Mouse (Mus musculus): ENCODE results near the gene Smim24.
A peak's percentile ranks its signal among the peaks of the same experiment; 100 is the strongest.

Smim24 gene

DNA sequence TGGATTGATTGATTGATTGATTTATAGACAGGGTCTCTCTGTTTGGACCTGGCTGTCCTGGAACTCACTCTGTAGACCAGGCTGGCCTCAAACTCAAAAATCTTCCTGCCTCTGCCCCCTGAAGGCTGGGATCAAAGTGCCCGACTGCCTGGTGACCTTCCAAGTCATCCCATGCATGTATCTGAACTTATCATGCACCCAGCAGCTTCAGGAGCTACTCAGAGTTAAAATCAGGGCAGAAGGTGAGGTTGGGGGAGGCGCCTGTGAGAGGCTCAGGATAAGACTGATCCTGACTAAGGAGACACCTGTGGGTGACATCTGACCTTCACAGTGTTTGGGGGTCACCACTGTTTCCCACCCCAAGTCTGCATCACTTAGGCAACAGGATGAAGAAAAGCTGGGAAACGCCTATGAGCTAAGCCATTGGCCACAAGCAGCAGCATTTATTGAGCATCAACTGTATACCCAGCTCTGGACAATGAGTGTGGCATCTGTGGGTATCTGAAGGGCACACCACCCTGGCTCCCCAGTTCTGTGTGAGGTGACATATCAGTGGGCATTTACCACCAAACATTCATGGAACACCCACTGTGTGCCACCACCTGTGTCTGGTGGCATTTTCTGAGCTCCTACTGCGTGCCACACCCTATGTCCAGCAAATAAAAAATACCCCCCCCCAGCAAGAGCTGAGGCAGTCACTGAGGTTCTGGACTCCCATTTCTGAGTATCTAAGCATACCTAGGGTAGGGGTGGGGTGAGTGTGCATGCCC lies 30.8 kb downstream of the Smim24 start:
- DNase-seq (ENCODE audit: low spot score) = no peak

DNA sequence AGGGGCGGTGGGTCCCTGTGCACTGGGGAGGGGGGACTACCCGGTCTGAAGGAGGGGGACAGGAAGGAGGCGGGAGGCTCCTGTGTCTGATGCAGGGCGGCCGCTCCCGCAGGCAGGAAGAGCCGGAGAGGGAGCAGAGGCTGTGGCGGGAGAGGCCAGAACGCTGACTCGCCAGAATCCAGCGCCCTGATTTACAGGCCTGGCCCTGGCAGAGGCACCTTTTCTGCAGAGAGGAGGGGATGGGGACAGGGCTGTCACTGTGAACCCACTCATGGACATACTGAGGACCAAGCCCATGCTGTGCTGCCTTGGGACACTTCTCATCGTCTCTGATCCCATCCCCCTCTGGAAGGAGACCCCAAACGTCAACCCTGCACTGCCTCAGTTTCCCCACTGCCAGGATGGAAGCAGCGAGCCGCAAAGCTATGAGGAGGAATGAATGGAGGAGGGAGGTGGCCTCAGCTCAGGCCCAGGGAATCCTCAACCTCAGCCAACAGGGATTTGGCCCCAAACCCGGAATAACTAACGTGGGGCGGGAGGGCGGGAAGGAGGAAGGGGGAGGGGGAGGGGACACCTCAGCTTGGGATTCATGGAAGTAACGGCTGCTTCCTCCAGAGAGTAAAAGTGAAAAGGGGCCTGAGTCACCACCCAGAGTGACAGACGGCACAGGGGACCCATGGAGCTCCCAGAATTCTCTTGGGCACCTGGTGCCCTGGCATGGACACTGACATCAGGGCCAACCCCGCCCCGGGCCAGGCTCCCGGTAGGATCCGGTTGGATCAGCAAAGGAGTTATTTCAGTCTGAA lies 31.6 kb downstream of the Smim24 start:
- peak; percentile 3 for DNase-seq (ENCODE audit: low spot score)

DNA sequence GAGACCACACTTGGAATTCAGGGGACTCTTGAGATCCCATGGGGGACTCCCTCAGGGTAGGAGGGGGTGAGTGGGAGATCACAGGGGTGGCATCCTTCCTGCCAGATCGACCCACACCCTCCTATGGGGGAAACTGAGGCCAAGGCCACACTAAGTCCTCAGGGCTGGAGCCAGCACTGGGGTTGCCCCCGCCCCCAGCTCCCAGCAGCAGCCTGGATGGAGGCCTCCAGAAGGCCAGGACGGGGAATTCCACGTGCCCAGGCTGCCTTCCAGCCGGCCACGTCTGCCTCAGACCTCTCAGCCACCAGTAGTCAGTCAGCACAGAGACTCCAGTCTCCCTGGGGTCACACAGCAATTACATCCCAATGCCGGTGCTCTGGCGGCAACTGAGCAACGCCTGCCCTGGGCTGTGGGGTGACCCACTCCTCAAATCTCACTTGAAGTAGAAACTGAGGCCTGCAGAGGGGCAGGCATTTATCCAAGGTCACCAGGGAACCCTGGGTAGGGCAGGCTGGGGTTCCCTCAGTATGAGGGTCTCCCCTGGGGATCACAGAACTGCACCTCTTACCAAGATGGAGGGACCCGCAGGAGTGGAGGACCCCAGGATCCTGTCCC lies 32.5 kb downstream of the Smim24 start:
- DNase-seq (ENCODE audit: low spot score) = peak; percentile 1

DNA sequence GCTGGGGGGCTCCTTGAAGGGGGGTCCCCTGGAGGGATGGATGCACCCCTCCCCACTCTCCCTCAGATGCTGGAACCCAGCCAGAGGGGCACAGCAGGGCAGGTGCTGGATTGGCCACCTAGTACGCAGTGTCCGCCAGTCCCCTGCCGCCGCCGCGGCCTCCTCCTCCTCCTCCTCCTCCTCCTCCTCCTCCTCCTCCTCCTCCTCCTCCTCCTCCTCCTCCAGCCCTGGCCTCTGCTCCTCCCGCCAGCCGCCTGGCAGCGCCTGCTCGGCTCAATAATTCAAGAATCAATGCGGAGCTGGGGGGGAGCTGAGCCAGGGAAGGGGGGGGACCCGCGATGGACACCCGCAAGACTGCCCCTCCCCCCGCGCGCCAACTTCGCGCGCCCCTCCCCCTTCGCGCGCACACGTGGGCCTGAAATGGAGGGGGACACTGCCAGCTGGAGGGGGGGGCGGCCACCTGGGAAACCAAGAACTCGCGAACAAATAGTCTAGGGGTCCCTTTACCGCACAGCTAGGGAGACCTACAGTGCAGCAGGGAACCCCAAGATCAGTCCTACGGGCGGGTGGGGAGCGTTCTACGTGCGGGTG lies 33.3 kb downstream of the Smim24 start:
- peak; percentile 2 for DNase-seq (ENCODE audit: low spot score)

DNA sequence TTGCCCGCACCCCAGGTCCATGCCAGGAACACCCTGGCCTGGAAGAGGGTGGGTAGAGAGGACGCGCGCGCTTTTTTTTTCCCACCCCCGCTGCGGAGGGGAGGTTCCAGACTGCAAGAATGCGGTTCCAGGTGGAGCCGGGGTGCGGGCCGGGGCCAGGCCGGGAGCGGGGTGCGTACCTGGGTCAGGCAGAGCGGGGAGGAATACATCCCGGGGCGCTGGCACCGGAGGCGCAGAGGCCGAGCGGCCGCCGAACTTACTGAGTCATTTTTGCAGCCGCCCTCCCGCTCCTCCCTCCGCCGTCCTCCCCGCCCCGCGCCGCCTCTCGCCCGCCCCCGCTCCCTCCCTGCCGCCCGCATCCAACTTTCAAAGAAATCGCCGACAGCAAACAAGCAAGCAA lies 34.0 kb downstream of the Smim24 start:
- peak; percentile 5 for DNase-seq (ENCODE audit: low spot score)

DNA sequence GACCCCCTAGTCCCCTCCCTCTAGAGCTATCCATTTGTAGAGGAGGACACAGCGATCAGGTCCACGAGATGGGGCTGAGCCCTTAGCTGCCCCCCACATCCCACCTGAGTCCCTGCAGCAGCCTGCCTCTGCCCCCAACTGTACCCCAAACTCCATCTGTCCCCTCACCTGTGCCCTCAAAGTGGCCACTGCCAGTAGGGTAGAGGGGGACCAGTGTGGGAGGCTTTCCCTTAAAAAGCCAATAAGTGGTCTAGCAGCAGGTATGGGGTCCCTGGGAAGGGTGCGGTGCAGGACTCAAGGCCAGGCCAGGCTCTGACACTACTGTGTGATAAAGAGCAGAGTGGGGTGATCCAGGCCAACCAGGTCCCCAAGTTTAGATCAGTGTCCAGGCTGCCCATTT lies 34.5 kb downstream of the Smim24 start:
- DNase-seq (ENCODE audit: low spot score) = no peak

DNA sequence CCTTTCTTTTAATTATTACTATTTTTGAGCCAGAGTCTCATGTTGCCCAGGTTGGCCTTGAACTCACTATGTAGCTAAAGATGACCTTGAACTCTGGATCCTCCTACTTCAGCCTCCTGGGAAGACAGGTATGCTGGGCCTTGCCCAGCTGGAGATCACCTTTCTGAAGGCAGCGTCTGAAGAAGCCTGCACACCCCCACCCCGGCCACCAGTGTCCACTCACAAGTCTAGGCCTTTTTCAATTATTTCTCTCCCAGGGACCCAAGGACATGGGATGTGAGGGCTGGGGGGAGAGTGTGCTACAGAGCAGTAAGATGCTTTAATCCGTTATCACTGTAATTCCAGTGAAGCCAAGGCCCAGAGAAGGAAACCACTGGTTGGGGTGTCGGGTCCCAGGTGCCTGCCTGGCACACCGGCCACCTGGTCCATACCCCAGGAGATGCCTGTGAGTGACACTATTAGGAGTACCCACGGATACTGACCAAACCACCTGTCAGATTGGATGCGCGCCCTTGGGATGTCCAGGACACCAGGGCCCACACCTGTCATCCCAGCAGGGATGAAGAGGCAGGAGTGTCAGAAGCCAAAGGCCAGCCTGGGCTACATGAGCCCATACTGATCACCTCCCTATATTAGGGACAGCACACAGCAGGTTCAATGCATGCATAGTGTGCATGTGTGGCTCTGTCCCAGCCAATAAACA lies 35.1 kb downstream of the Smim24 start:
- no peak for DNase-seq (ENCODE audit: low spot score)

DNA sequence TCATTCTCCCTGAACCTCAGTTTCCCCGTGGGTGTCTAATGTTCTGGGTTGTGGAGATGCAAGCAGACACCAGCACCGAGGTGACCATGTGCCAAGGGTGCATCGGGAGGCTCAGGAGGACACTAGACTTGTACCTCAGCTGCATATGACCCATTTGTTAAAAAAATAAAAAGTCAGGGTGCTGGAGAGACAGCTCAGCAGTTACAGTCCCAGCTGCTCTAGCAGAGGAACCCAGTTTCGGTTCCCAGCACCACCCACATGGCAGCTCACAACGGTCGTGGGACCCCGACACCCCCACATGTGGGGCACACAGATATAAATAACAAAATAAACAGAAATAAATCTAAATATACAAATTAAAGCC lies 35.6 kb downstream of the Smim24 start:
- no peak for DNase-seq (ENCODE audit: low spot score)

DNA sequence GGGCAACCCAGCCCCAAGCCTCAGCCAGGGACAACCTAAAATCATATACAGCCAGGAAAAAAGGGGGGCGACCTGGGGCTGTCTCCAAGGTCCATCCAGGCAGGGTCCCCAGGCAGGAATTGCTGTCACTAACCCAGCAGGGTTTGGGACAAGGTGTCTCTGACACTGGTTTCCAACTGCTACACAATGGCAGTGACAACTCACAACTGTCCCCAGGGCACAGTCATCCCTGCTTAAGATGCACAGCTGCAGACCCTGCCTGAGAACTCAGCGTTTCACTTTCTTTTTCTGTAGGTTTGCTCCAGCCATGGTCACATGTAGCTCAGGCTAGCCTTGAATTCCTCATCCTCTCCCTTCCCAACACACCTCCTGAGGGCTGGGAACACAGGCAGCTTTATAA lies 36.2 kb downstream of the Smim24 start:
- DNase-seq (ENCODE audit: low spot score) = no peak

DNA sequence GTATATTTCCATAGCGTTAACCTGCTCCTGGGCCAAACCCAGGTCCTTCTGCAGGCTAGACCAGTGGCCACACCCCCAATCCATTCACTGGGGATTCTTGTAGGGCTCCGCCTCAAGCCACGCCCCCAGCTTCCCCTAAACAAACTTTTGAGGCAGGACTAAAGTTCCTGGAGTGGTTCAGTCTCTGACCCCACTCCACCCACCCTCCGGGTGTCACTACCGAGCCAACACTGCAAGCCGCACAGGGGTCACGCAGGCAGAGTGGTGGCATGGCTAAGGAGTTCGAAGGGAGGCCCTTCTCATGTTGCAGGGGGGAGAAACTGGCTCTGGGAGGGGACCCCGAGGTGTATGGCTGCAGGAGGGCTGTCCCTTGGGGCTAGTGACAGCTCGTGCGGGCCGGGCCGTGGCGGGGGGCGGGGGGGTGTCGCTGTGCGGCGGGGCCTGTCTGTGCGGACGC lies 36.8 kb downstream of the Smim24 start:
- DNase-seq (ENCODE audit: low spot score) = peak; percentile 82

DNA sequence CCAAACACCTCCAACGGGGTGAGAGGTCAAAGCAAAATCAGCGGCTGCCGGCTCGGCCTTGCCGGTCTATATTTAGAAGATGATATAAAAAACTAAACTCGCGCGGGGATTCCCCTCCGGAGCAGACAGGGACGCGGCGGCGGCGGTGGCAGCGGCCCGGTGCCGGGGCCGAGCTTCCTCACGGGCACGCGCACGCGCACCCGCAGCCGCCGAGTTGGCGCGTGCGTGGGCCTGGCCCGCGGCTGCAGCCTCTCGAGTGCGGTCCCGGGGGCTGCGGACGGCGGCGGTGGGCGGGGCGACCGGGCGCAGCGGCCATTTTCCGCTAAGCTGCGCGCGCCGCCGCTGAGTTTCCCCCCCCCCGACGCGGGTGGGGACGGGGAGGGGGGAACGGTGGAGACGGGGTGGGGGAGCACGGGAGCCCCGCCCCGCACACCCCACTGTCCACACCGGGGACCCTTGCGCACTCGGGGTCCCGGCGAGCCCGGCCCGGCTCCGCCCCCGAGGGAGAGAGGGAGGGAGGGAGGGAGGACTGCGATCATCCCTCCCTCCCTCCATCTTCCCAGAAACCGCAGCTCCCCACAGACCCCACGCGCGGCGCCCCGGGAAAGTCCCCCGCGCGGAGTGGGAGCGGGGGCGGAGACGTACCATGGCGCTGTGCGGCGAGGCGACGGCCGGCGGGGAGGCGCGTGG lies 37.4 kb downstream of the Smim24 start:
- peak; percentile 77 for DNase-seq (ENCODE audit: low spot score)

DNA sequence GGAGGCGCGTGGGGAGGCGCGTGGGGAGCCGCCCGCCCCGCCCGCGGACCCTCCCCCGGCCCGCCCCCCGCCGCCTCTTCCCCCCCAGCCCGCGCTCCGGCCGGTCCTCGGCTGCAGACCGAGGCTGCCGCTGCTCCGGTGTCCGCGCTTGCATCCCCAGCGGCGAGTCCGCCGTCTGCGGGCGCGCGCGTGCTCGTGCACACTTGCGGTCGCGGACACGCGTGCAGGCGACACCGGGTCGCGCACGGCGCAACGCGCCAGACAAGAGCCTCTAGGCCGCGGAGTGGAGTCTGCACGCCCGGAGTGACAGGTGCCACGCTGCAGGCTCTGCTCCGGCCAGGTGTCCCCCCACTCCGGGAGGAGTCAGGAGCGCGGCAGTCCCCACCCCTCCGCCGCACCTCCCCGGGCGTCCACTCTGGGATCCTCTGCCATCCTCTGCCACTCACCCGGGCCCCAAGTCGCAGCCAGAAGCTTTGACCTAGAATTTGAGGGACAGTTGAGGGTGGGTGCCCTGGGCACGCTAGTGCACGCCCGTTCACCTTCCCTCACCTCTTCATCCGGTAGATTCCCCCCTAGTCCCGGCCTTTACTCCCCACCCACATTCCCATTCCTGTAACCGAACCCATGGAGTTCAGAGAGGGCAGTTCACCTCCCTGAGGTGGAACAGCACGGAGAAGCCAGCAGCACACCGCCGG lies 38.1 kb downstream of the Smim24 start:
- peak; percentile 58 for DNase-seq (ENCODE audit: low spot score)

DNA sequence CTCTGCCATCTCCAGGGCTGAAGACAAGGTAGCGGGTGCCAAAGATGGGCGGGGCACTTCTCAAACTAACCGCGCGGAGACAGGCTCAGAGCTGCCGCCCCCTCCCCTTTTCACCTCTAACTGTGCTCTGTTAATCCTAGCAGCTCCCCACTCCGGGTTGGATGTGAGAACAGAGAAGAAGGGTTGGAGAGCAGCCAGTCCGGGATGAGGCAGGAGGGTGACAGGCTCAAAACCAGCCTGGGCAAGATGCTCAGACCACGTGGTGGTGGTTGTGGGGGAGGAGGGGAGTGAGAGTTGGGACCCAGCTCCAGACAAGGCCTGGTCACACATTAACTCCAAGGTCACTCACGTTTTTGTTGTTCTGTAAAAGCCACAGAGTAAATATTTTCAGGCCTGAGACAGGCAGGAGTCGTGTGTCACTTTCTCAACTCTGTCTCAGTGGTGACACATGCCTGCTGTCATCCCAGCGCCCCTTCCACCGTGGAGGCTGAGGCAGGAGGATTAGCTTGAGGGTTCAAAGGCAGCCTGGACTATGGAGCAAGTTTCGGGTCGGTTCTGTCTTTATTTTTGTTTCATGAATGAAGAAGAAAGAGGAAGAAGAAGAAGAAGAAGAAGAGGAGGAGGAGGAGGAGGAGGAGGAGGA lies 38.8 kb downstream of the Smim24 start:
- peak; percentile 68 for DNase-seq (ENCODE audit: low spot score)

DNA sequence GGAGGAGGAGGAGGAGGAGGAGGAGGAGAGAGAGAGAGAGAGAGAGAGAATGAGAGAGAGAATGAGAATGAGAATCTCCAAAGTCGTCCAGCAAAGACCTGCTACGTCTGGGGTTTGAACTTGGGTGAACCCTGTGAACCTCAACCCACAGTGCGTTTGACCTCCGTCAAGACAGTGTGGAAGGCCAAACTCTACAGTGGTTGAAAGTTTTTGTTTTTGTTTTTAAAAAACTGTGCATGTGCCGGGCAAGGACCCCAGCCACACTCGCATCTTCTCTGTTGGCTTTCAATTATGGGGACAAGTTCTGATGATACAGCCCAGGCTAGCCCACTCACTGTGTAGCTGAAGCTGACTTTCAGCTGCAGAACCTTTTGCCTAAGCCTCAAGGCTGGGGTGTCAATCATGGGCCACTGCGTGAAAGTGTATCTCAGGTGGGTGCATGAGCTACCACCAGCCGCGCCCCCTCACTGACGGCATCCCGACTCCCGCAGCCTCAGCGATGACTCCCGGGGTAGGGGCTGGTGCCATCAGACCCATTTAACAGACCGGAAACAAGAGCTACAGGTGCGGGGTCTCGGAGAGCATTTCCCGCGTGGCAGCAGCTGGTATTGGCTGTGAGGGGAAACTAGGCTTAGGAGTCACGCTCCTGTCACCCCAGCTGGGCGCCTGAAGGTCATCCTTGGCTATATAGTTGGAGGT lies 39.5 kb downstream of the Smim24 start:
- DNase-seq (ENCODE audit: low spot score) = no peak

DNA sequence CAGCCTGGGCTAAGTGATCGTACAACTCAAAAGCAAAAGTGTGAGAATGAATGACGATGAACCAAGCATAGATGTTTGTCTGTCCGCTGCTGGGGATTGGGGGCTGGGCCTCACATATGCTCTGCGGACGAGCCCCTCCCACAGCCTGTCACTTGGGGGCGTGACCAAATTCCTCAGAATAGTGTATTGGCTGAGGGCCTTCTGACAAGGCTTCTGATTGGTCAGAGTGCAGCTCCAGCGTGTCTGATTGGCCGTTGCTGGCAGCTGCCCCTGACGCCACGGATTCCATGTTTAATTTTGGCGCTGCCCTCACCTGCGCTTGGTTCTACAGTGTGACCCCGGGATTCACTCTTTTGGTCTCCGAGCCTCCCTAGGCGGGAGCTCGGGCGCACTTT lies 40.0 kb downstream of the Smim24 start:
- DNase-seq (ENCODE audit: low spot score) = peak; percentile 72

DNA sequence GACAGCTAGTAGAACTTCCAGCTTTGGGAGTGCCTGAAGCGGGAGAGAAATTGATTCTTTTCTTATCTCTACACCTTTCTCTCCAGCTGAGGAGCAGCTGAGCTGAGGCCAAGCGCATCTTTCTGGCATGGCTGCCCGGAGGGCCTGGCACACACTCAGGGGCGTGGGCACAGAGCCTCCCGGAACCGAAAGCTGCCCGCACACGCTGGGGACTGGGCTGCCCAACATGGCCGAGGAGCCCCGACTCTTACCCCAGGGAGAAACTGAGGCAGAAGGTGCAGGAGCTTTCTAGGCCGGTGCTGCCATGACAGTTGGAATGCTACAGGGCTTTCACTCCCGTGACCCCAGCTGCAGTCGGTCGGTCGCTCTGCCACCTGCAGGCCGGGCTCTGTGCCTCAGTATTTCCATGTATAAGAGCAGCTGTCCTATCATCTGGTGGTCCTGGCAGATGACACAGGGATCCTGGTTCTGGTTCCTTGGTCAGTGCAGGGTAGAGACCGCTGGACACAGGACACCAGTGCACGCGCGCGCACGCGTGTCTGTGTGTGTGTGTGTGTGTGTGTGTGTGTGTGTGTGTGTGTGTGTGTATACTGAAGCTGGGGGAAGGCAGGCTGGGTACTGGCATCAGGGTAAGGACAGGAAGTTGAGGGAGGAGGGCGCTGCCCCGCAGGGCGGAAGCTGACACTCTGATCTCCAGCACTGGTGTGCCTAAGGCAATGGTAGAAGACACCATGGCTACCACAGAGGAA lies 40.9 kb downstream of the Smim24 start:
- DNase-seq (ENCODE audit: low spot score) = no peak

DNA sequence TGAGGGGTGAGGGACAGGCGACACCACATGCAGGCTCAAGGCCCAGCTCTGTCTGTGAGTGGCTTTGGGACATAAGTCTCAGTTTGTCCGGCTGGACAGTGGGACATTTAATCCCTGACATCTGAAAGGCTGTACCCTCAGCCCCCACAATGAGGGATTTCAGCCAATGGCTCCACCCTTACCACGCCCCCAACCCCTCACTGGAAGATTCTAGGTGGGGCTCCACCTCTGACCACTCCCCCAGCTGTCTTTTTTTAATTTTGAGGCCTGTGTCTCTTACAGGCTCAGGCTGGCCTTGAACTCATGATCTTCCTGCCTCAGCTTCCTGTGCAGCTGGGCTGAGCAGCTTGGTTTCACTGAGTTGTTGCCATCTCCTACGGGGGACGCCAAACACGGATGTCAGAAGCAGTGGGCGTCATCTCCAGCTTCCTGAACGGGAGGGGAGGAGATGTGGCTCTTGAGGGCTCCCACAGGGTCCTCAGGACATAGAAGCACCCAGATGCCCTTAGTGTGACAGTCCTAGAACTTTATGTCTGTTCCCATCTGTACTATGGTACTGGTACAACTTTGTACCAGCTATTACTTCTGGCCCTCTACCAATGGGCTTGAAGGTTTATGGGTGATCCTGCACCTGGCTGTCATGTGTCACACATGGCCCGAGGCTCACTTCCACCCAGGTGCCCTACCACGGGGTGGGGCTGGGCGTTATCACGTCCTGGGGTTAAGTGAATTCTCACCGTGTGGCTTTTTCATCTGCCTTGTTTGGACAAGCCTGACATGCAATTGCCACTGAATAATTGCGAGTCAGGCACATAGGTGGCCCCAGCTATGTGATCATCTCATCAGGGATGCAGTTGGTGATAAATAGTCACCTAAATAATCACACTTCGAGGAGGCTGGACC lies 41.8 kb downstream of the Smim24 start:
- DNase-seq (ENCODE audit: low spot score) = no peak

DNA sequence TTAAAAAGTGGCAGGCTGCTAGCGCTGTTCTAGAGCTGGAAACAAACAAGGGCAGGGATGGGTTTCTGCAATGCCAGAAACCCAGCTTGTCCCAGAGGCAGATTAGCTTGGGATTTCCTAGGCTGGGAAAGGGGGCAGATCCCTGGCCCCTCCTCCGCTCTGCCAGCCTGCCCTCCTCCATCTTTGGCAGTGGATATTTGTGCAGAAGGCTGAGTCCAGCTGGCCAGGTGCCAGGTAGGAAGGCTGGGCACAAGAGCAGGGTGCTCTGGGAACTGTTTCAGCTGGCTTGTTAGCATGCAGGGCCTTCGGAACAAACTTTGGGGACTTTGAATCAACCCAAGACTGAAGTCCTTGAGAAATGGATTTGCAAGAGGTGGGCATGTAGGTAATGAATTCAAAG lies 42.6 kb downstream of the Smim24 start:
- DNase-seq (ENCODE audit: low spot score) = no peak

All from yolk sac, embryonic 10.5 days (tissue).